Mouse (Mus musculus): ENCODE measurements at regions not wholly inside any gene's neighbourhood (a gene's known extent, or its start where the extent isn't known, plus 50 kb on each side); places are given as distances from the start of the nearest gene placed in this dataset.
A peak's percentile ranks its signal among the peaks of the same experiment; 100 is the strongest.
"Not testable (repeated sequence)": the region's sequence is repeated elsewhere in the genome, so short reads cannot be mapped to it uniquely, and the experiment has no call there.

DNA sequence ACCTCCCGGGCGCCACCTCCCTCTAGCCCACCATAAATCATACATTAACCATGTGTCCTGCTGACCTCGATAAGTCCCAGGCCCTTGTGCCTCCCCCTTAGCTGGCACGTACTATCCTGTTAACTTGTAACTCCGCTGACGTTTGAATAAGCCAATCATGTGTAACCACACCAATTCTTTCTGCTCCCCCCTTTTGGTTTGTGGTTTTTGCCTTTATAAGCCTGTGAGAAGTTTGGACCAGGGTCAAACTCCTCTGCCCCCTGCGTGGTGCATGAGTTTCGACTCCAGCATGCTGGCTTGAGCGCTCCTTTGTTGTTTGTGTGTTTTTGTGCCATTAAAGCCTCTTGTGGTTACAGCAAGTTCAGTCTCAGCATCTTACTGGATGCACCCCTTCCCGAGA, 138.4 kb upstream of the Samt2 start:
- not testable (repeated sequence) for DNase-seq (ENCODE audit: low spot score in 2 of 2)

DNA sequence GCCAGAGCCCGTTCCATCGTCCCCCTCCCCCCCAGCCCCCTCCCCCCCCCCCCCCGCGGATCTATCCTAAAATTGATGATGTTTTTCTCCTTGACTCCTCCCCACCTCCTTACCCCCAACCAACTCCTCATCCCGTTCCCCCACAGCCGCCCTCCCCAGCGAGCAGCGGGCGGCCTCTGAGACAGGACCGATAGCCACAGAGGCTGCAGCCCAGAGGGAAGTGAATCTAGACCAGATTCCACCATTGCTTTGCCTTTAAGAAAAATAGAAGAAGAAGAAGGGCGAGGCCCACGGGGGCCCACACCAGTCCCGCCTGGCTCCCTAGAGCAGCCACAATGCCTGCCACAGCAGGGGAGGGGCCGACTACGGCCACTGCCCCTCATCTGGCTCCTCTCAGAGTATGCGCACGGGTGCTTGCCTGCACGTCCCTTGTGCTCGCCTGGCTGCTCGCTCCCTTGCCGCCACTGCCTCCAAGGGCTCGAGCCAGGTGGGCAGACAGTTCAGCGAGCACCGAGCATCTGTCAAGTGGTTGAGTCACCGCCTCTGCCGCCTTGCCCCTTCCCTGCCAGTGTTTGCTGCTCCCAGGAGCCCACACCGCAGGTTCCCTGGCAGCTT, 134.6 kb upstream of the Samt2 start:
- DNase-seq (ENCODE audit: low spot score in 2 of 2) = peak; percentile 1

DNA sequence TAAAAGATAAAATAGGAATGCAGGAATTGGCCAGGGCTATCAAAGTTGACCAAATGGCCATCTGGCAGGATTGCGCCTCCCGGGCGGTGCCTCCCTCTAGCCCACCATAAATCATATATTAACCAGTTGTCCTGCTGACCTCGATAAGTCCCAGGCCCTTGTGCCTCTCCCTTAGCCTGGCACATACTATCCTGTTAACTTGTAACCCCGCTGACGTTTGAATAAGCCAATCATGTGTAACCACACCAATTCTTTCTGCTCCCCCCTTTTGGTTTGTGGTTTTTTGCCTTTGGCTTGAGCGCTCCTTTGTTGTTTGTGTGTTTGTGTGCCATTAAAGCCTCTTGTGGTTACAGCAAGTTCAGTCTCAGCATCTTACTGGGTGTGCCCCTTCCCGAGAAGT, 133.4 kb upstream of the Samt2 start:
- not testable (repeated sequence) for DNase-seq (ENCODE audit: low spot score in 2 of 2)

DNA sequence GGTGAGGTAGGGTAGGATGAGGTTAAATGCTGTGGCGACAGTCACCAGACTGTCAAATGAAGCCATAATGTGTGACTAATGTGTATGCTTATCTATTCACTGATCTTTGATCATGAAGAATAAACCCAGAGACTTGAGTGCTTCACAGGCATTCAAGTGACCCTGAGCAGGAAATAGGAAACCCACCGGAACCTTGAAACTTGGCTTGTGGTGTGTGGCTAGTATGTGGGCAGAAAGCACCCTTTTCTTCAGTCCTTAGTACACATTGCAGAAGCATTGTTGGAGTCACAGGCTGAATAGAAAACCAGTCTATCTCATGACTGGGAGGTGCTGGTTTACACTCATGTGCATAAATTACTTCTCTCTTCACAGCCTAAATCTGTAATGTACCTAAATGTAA, 91.4 kb upstream of the Samt2 start:
- not testable (repeated sequence) for DNase-seq (ENCODE audit: low spot score in 2 of 2)
